Mouse (Mus musculus) c-Kit-positive CD71-negative TER-119-negative erythroid progenitor cells, embryonic 14.5 days (primary cell): ENCODE data around the gene Snapc3.
"Not testable (repeated sequence)": the region's sequence is repeated elsewhere in the genome, so short reads cannot be mapped to it uniquely, and the experiment has no call there.

Source experiments
- DNase-seq: peaks from one replicate; pipeline ENCODE4 v3.0.0-alpha.2; 2013; ENCODE audit warnings: low read depth

The Snapc3 gene

DNA sequence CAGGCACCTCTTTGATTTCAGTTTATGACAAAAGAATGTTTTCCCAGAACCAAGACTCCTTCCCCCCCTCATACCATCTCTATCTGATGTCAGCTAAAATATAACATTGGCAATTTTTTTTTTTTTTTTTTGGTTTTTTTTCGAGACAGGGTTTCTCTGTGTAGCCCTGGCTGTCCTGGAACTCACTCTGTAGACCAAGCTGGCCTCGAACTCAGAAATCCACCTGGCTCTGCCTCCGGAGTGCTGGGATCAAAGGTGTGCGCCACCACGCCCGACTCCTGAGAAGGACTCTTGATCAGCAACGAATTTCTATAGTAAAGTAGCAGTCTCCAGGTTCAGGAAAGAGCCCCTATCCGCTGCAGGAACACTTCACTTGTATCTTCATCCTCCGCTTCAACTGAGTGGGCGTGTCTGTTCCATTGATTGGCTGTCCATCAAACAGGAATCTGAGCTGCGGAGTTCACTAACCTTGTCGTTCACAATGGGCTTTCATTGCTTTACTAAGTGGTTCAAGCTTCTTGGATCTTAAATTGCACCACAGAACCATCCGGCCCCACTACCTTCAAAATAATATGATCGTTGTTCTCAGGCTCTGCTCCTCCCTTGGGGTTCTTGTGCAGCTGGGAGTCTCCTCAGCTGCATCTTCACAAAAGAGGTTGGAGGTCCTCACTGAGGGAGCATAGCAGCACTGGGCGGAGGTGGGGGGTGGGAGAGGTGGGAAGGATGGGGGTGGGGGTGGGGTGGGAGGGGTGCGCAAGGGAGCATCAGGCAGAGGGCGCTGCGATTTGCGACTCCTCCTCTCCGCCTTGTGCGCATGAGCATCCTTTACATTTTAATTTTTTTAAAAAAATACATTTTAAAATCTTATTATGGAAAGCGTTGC is 82.9 kb downstream of the Snapc3 start:
- no peak for DNase-seq

DNA sequence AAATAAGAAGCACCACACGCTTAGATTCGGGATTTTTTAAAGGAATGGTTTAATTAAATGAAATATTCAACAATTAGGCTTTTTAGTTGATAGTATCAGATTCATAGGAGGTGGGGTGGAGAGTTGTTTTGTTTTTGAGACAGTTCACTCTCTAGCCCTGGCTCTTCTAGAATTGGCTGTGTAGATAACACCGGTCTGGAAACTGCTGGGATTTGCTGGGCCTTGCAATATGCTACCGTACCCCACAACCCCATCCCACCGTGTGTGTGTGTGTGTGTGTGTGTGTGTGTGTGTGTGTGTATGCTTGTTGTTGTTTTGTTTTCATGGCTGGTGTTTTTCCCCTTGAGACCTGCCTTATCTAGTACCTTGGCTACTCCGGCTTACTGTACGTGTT is 83.5 kb downstream of the Snapc3 start:
- DNase-seq: no peak

GRCm38 (mm10) chr4:83509600-83509999 is 92.1 kb downstream of the Snapc3 start:
- DNase-seq: no peak

GRCm38 (mm10) chr4:83511083-83511482 is 93.6 kb downstream of the Snapc3 start:
- no peak for DNase-seq

DNA sequence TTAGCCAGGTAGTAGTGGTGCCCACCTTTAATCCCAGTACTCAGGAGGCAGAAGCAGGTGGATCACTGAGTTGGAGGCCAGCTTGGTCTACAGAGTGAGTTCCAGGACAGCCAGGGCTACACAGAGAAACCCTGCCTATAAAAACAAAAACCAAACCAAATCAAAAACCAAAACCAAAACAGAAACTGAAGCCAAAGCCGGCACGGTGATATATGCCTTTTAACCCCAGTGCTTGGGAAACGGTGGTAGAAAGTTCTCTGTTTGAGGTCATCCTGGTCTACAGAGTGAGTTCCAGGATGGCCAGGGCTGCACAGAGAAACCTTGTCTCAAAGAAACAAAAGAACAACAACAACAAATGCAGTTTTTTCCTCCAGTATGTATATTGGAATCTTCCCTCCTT is 94.7 kb downstream of the Snapc3 start:
- DNase-seq: no peak

DNA sequence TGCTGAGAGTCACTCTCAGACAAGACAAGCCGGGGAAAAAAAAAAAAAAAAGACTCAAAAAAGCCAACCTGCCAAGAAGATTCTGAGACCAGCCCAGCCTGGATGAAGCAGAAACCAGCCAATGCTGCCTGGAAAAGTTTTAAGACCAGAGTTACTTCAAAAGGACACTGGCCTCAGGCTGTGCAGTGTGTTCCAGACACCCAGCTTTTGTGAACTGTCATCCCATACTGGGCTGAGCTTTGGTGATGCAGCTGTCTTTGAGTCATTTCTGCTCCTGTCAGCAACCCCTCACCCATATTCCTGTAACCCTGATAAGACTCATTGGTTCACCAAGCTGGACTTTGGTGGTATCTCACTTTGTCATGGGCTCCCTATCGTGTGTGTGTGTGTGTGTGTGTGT is 95.1 kb downstream of the Snapc3 start:
- no peak for DNase-seq

GRCm38 (mm10) chr4:83514183-83514582 is 96.7 kb downstream of the Snapc3 start:
- no peak for DNase-seq

GRCm38 (mm10) chr4:83514976-83515669 is 97.6 kb downstream of the Snapc3 start:
- DNase-seq: no peak

DNA sequence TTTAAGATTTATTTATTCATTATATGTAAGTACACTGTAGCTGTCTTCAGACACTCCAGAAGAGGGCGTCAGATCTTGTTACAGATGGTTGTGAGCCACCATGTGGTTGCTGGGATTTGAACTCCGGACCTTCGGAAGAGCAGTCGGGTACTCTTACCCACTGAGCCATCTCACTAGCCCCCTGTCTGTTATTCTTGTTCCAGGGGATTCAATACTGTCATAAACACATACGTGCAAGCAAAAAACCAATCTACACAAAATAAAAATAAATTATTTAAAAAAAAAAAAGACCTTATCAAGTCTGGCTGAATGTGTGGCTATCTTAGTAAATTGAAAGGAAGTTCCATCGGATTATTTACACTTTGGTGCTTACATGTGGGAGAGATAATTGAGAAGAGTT is 98.6 kb downstream of the Snapc3 start:
- not testable (repeated sequence) for DNase-seq
